Mouse (Mus musculus): ENCODE measurements around the gene Kat2b.
"Not testable (repeated sequence)": the region's sequence is repeated elsewhere in the genome, so short reads cannot be mapped to it uniquely, and the experiment has no call there.

The Kat2b gene

DNA sequence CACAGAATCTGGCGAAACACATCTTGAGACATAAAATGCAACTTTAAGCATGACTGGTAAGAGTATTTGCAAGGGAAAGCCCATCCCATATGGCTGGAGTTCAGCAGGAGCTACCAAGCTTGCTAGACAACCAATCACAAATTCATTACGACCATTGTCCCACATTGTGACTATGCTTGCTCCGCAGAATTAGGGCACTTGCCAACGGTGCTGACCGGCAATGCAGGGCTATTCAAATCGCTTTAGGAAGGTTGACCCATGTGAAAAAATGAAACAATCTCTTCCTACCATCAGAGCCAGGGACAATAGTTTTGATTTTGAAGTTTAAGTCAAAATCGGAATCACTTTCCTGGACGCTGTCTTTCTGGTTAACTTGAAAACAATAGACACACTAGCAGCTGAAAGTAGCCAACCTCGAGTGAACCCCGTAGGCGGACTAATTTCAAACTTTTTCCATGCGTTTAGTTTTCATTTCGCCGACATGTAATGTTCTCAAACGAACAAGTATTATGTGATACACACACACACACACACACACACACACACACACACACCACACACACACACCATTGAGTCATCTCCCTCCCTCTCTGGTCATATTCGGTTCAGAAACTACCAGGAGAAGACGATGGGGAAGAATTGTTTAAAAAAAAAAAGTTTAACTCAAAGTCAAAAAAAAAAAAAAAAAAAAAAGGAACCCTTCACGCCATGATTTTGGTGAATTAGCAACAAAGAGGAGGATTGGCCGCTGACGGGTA is at the start of gene Kat2b:
Gene Kat2b (plus strand): TSS at position 701 of the 758 bp plus-strand sequence.
- in situ Hi-C loops (cut with MboI, MseI): no loop called here

DNA sequence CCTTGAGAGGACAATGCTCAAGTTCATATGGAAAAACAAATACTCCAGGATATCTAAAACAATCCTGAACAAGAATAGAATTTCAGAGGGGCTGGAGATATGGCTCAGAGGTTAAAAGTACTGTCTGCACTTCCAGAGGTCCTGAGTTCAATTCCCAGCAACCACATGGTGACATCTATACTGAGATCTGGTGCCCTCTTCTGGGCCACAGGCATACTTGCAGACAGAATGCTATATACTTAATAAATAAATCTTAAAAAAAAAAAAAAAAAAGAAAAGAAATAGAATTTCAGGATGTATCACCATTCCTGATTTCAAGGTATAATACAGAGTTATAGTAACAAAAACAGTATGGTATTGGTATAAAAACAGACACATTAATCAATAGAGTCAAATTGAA is 47.3 kb upstream of the Kat2b start:
- in situ Hi-C loops (cut with MboI, MseI): loop anchor here (10.0 kb wide), 1 partner anchor 315 kb away; no protein-coding TSS in a partner anchor

DNA sequence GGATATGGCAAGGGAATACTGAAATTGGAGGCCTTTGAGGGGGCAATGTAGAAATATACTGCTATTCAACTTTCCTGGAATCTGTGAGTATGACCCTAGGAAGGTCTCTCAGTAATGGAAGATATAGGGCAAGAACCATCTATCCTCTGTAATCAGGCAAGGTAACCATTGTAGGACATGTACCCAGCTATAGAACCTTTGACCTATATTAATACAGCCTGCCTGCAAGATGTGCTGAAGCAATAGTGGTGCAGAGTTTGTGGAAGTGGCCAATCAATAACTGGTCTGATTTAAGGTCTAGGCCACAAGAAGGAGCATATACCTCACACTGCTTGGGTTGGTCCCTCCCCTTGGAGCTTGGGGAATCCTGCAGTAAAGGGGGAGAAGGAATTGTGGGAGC is 46.2 kb upstream of the Kat2b start:
- in situ Hi-C loops (cut with MboI, MseI): no loop called here

DNA sequence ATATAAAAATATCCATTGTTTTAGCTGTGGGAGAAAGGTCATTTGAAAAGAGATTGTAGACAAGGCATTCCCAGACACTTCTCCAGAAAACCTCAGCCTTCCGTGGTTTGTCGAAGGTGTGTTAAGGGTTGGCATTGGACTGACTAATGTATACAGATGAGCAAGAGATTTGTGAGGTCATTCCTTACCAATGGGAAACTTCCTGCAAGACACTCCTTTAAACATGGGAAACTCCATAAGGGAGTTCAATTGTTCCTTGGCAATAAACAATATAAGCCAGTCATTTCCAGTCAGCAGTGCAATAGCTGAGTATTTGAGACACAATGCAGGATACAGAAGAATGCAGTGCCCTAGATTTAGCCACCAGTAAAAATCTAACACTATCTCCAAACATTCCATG is 38.6 kb upstream of the Kat2b start:
- in situ Hi-C loops (cut with MboI, MseI): no loop called here

DNA sequence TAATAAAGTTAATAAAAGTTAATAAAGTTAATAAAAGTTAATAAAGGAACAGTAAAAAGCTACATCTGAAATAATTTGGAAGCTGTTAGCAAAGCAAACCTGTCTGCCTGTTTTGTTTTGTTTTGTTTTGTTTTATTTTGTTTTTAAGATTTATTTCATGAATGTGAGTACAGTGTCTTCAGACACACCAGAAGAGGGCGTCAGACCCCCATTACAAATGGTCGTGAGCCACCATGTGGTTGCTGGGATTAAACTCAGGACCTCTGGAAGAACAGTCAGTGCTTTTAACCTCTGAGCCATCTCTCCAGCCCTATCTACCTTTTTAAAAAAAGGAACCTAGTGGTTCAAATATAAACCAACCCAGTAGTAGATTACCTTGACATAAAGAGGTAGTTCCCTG is 35.5 kb upstream of the Kat2b start:
- in situ Hi-C loops (cut with MboI, MseI): no loop called here

DNA sequence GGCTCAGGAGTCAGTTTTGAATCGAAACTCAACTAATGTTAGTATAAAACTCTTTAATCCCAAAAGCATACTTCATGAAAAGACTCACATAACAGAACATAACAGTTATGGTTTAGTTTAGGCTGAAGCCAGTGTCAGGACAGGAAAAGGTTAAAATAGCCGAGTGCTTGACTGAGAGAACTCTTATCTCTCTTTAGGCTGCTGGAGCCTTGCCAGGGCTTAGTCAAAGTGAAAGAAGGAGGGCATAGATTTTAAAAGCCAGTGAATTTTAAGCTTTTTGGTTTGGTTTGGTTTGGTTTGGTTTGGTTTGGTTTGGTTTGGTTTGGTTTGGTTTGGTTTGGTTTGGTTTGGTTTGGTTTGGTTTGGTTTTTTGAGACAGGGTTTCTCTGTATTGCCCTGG is 34.2 kb upstream of the Kat2b start:
- in situ Hi-C loops (cut with MboI, MseI): no loop called here

DNA sequence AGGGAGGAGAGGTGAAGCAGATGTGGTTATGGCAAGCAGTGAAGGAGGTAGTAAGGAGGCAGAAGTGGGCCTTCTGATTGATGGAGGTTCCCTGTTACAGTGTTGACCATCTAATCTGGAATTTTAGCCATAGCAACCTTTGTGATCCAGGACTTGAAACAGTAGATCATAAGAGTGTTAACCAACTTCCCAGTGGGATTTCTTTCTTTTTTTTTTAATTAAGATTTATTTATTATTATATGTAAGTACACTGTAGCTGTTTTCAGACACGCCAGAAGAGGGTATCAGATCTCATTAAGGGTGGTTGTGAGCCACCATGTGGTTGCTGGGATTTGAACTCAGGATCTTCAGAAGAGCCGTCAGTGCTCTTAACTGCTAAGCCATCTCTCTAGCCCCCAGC is 27.3 kb upstream of the Kat2b start, which contains the start of gene Pp2d1:
Gene Pp2d1 (minus strand): TSS at position 101 of the 400 bp plus-strand sequence.
- in situ Hi-C loops (cut with MboI, MseI): not testable (repeated sequence)

DNA sequence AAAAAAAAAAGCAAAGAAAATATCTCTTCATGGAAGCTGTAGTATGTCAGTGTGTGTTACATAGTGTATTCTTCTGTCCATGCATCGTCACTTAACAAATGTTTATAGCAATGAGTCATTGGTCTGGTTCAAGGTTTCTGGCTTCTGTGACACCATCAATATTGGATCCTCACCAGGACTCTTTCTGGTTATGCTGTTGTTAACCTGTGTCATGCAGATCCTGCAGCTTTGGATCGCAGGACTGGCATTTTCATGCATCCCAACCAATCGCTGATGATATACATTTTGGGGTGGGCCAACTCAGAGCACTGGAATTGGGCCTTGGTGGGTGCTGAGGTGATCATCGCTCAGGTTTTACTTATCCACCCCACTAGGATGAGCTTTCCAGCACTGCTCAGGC is 24.1 kb upstream of the Kat2b start:
- in situ Hi-C loops (cut with MboI, MseI): loop anchor here (5.0 kb wide), 1 partner anchor 95 kb away; no protein-coding TSS in a partner anchor

DNA sequence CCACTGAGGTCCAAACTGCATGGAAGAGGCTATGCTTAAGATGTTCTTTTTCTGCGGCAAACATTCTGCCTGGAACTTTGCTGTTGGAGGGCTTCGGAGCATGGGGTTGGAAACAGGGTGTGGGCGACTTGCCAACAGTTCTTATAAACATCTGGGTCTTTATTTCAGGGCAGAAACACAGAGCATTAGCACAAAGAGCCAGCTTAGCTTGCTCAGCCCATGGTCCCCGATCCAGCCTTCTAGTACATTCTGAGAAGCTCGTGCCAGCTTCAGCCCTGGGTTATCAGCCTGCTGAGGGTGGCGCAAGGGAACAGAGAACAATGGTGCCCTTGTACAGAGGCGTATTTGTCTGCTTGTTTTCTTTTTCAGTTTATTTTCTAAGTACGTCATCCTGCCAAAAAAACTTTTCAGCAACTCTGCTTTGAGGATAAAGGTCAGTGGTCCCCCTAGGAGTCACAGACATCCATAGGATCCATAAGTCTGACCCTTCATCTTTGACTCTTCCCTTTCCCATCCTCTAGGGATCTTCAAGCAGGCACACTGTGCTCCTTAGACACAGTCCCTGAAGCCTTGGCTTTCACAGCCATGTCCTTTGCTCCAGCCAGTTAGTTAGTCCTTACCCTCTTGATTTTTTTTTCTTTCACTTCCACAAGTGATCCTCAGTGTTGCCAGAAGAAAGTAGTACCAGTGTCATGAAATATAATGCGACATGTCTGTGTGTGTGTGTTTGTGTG is 22.9 kb upstream of the Kat2b start:
- in situ Hi-C loops (cut with MboI, MseI): loop anchor here (5.0 kb wide), 1 partner anchor 96 kb away; no protein-coding TSS in a partner anchor

DNA sequence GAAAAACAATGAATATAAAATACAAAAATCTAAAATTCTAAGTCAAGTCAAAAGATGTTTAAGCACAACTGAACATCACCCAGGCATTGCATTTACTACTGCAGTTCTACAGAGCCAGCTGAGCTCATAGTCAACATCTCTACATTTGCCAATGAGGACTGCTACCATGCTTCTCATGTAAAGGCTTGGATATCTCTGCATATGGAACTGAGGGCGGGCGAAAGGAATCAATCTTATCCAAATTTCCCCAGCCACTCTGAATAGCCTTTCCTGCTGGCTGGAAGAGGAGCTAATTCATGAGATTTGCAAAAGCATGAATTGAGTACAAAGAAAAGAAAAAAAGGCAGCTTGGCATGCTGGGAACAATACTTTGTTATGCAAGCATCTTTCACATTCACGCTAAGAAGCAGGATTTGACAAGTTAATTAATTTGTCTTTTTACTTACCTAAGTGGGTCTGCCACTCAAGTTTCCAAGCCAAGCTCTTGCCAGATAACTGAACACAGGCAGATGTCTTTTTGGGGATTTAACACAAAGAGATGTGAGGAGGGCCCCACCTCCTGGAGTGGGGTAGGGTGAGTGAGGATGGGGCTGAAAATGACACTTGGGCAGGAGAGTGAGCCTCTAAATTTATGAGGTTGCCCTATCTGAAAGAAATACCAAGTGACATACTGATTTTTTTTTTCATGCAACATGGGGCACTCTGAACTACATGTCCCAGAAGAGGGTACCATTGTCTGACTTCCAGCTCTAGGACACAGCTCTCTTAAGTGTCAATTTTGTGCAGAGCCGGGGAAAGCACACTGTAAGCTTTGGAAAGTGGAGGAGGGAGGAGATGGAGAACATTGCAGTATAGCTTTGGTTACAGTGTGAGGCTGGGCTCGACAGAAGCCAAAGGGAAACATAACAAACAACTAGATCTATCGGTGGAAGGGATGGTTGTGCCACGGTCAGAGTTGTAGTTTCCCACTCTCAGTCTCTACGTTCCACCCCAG is 15.1 kb upstream of the Kat2b start:
- in situ Hi-C loops (cut with MboI, MseI): no loop called here

DNA sequence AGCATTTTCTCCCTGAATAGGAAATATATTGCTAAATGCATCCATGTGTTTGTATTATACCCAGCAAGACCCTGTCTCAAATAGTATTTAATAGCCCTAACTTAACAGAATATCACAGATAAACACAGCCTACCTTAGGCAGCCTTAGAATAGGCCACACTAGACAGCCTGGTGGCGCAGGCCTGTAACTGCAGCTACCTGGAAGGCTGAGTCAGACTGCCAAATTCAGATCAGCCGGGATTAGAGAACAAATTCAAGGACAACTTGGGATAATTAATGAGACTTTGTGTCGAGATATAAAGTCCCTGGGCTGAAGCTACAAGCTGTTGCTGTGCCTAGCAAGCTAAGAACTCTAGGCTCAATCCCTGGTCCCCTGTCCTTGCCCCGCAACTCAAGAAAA is 12.6 kb upstream of the Kat2b start:
- in situ Hi-C loops (cut with MboI, MseI): no loop called here

DNA sequence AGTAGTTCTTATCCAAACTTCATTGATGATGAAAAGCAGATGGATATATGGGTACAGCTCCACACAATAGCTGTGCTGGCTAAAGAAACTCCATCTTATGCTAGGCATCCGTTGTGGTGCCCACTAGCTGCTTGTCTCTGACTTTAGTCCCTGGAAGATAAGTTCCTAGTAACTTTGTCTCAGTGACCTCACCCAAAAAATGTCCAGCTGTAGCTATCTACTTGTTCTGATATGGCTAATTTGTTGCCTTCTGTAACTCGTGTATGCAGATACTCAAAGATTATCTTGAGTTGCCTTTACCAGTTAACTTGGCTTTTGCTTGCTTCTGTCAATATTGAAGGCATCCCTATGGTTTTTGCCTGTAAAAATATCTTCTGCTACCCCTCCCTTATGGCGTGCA is 11.8 kb upstream of the Kat2b start:
- in situ Hi-C loops (cut with MboI, MseI): no loop called here

DNA sequence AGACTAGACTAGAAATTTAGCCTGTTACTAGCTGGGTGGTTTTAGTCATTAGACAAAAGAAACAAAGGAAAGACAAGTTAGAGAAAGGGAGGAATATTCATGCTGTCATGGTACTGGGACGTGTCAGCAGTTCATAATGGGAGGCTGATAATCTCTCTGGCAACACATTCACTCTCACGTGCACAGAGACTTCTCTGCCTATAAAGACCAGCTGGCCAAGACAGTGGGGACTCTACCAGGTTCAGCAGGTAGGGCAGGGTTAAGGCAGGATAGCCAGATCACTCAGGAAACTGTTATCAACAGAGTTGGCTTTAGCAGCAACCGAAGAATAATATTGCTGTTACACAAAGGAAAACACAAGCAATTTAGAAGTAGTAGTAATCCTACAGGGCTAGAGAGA is 9.2 kb upstream of the Kat2b start:
- in situ Hi-C loops (cut with MboI, MseI): no loop called here

DNA sequence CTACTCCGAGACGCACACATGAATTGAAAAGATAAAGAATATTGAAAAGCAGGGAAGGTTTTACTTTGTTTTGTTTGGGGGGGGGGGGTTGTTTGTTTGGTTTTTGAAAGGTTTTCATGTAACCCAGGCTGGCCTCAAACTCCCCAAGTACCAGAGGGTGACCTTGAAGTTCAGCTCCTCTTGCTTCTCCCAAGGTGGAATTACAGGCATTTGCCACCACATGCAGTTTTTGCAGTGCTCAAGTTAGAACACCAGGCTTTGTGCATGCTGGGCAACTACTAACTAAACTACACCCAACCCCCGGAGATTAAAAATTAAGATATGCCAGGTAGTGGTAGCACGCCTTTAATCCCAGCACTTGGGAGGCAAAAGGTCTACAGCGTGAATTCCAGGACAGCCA is 7.0 kb upstream of the Kat2b start:
- in situ Hi-C loops (cut with MboI, MseI): no loop called here

DNA sequence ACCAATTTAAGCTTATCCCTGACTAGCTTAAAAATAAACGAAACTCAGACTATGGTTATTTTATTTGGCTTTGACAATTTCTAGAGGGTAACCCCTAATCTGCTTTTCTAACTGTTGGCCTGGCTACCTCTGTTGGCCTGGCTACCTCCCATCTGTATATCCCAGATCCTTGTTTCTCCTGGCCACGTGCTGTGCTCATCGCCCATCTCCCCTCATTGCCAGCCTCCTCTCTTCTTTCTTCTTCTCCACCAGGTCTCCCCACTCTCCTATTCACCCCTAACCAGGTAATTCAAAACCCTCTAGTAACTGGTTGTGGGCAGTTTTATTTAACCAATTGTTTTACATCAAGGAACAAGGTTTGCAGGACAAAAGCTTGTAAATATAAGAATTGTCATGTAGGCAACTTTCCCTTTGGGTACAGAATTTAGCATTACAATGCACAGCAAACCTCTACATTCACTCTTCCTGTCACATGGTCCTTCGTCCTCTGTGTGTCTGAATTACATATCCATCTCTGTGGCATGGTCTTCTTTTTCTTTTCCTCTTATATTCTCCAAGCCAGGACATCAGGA is 5.1 kb upstream of the Kat2b start:
- in situ Hi-C loops (cut with MboI, MseI): no loop called here

DNA sequence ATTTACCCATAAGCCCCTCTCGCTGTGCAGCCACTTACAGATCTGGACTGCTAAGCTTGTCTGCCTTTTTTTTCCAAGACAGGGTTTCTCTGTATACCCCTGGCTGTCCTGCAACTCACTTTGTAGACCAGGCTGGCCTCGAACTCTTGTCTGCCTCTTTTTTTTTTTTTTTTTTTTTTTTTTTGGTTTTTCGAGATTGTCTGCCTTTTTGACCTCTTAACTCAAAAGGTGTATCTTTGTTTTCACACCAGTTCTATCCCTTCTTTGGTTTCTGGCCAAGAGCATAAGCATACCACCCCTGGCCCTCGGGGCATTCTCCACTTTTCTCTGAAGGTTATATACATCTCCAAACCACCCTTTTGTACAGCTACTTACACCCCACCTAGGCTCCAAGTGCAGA is 1.8 kb upstream of the Kat2b start:
- in situ Hi-C loops (cut with MboI, MseI): no loop called here

DNA sequence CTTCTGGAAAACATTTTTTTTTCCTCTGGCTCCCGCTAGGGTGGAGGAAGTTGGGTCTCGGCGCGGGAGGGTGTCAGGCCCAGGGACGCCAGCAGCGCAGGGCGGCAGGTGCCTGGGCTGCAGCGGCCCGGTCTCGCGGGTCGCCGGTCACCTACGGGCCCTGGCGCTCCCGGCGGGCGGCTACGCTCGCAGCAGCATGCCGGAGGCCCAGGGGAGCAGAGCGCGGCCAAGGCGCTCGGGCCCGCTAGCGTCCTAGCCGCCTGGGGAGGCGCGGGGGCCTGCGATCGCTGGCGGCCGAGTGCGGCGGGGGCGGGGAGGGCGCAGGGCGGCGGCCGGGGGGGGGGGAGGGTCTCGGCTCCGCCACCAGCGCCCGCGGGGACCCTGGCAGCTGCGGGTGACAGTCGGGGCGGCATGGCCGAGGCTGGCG is 271 bp downstream of the Kat2b start:
- in situ Hi-C loops (cut with MboI, MseI): no loop called here

DNA sequence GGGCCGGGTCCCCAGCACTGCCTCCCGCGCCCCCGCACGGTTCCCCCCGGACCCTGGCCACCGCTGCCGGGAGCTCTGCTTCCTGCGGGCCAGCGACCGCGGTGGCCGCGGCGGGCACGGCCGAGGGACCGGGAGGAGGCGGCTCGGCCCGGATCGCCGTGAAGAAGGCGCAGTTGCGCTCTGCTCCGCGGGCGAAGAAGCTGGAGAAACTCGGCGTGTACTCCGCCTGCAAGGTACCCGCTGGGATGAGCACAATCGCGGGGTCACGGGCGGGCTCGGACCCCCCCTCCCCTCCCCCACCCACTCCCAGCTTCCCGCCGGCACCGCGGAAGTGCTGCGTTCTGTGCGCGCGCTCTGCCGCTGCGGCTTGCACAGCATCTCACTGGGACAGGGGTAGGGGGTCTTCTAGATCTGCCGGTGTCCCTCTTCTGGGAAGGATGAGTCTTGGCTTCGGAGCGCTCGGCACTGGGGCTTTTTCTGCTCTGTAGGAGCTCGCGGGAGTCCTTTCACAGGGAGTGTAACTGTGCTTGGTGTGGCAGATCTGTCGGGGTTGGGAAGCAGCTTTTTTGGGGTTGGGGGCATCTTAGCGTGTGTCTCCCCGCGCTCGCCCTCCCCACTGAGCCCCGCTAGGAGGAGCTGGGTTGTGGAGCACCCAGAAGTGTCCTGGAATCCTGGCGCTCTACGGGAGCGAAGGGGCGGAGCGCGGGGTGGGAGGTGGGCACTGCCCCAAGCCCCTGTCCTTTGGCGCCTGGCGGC is 863 bp downstream of the Kat2b start:
- in situ Hi-C loops (cut with MboI, MseI): no loop called here

DNA sequence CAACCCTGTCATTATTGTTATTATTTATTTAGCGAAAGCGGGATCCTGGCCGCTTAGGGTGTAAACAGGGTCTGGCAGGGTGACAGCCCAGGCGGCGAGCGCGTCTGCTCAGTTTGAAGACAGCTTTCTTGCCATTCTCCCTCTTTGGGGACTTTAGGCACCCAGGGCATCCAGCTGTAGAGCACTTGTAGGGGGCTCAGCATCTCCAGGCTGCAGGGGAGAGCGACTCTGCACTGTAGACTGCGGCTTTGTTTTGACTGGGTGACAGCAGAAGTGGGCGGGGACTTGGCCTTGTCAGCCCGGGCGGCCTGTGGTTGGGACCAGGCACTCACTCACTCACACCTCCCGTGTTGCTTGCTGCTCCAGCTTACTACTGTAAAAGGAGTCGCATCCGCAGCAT is 1.5 kb downstream of the Kat2b start:
- in situ Hi-C loops (cut with MboI, MseI): no loop called here

DNA sequence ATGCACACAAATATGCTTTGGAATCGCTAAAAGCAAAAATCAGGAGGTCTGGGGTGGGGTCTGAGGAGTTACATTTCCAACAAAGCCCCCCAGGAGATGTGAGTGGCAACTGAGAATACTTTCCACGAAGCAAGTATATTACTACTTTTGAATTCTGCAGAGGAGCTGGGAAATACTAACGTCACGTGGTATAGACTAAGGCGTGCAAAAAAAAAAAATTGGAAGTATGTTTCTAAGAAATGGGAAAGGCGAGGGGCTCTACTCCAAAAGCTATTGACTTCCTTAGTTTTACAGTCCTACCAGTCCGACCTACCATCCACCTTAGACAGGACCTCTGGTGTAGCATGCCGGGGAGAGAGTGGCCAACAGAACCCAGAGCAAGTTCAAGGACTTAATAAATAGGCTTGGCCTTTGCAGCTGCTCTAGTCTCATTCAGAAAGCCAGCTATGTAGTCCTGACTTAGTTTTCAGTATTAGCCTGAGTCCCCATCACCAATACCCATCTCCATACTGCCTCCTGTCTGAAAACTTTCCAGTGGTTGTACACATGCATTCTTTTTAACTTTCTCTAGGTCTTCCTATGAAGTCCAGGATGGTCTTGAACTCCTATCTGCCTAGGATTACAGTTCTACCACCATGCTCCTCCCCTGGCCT is 2.2 kb downstream of the Kat2b start:
- in situ Hi-C loops (cut with MboI, MseI): no loop called here
